Mouse (Mus musculus) testis, adult 2 months (tissue): Measurements from ENCODE around the gene Polr2c.

Experiments
- CTCF ChIP-seq: fragments of 200-500 bp; IDR thresholded peaks from 2 replicates; pipeline ENCODE4 v1.5.1; 2012; ENCODE audit warnings: low read depth, mild to moderate bottlenecking, inconsistent platforms, low read length, moderate library complexity; ENCODE audit not compliant: control insufficient read depth, insufficient read depth, insufficient replicate concordance
- POLR2A ChIP-seq: fragments of 200-500 bp; IDR thresholded peaks from 2 replicates; pipeline ENCODE4 v1.6.1; 2012; ENCODE audit warnings: low read depth, mild to moderate bottlenecking, inconsistent platforms, low read length, moderate library complexity; ENCODE audit not compliant: control insufficient read depth

DNA sequence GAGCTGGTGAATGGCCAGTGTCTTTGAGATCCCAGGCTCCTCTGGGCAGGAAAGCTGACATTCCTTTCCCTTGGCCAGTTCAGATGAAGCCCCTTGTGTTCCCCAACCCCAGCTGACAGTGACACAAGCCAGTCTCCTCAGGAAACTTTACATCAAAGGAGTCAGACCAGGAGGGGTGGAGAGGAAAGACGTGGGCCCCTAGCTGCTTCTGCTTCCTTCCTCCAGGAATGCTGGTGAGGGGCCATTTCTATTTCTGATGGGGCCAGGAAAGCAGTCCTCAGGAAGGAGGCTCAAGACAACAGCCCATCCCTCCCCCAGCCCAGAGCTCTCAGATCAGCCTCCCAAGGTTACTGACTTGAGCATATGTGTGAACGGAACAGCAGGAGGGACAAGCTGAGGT lies 35.7 kb downstream of the Polr2c start:
- TF ChIP-seq POLR2A (no peak), CTCF (no peak)
